Mouse (Mus musculus) adrenal gland, postnatal 10 days (tissue): Measurements from ENCODE around the gene Parva. TPM values are rescaled to one million over a fixed set of nuclear protein-coding genes. Genes with fewer than 3 reads are reported as not detected.

Experiments
- DNase-seq: peaks from one replicate; pipeline ENCODE4 v3.0.0; 2021; ENCODE audit warnings: mixed read lengths
- total RNA-seq, 2 experiments: library from RNA; stranded (reverse); gene quantifications; 2 replicates each; pipeline ENCODE4 v1.2.3; 2021

Gene Parva
- total RNA-seq, 2 experiments from 2014 or later, result 84.3 to 105 TPM

- DNase-seq, result peak; percentile 18
Measured at GRCm38 (mm10) chr7:112603496-112604170, 176.3 kb downstream of the Parva start.

- DNase-seq, result no peak
Measured at GRCm38 (mm10) chr7:112604209-112604608, 176.9 kb downstream of the Parva start.

- DNase-seq, result no peak
Measured at GRCm38 (mm10) chr7:112614046-112614790, 186.9 kb downstream of the Parva start.

GRCm38 (mm10) chr7:112614791-112615668, 187.7 kb downstream of the Parva start:
- DNase-seq, result peak; percentile 71

GRCm38 (mm10) chr7:112620322-112621179, 193.2 kb downstream of the Parva start:
- no peak for DNase-seq

- DNase-seq, result no peak
Measured at GRCm38 (mm10) chr7:112627481-112627880, 200.2 kb downstream of the Parva start.

GRCm38 (mm10) chr7:112634505-112635213, 207.4 kb downstream of the Parva start:
- no peak for DNase-seq

GRCm38 (mm10) chr7:112635936-112636335, 208.6 kb downstream of the Parva start:
- DNase-seq, result no peak

Other genes with a start within 250 kb of the Parva start
- 10 to 100 TPM; 17.4 to 22.7 TPM for gene Mical2, start 201.6 kb upstream of the Parva start, total RNA-seq